Mouse (Mus musculus) neural tube, embryonic 14.5 days (tissue): ENCODE measurements at regions not wholly inside any gene's neighbourhood (a gene's known extent, or its start where the extent isn't known, plus 50 kb on each side); places are given as distances from the start of the nearest gene placed in this dataset.

Source experiments
- ATAC-seq: fragments of 200-750 bp; cut with Nextera tagmentation; 2 replicates; pipeline ENCODE4 v1.8.0; 2017; ENCODE audit warnings: low read depth, mild to moderate bottlenecking, moderate TSS enrichment, moderate library complexity
- H3K27ac ChIP-seq: fragments of 300-500 bp; sonication (generic); 2 replicates; pipeline ENCODE4 v1.5.1; 2014; ENCODE audit warnings: low read depth, mild to moderate bottlenecking, control low read depth, low read length, moderate library complexity, mixed read lengths
- H3K27me3 ChIP-seq: fragments of 300-500 bp; sonication (generic); 2 replicates; pipeline ENCODE4 v1.6.1; 2014; ENCODE audit warnings: low read length; ENCODE audit not compliant: control insufficient read depth, insufficient read depth
- H3K36me3 ChIP-seq: fragments of 300-500 bp; sonication (generic); 2 replicates; pipeline ENCODE4 v1.6.1; 2014; ENCODE audit warnings: low read length, mixed read lengths; ENCODE audit not compliant: control insufficient read depth, insufficient read depth
- H3K4me1 ChIP-seq: fragments of 300-500 bp; sonication (generic); 2 replicates; pipeline ENCODE4 v1.6.1; 2014; ENCODE audit warnings: low read length; ENCODE audit not compliant: control insufficient read depth, insufficient read depth
- H3K4me2 ChIP-seq: fragments of 300-500 bp; sonication (generic); 2 replicates; pipeline ENCODE4 v1.6.1; 2014; ENCODE audit warnings: mild to moderate bottlenecking, low read depth, low read length, control low read depth
- H3K4me3 ChIP-seq: fragments of 300-500 bp; sonication (generic); 2 replicates; pipeline ENCODE4 v1.5.1; 2014; ENCODE audit warnings: low read depth, low read length, control low read depth, mixed read lengths
- H3K9ac ChIP-seq: fragments of 300-500 bp; sonication (generic); replicated peaks from 2 replicates; pipeline ENCODE4 v1.6.1; 2014; ENCODE audit warnings: low read depth, mild to moderate bottlenecking, control low read depth, low read length, mixed read lengths
- H3K9me3 ChIP-seq: fragments of 300-500 bp; sonication (generic); 2 replicates; pipeline ENCODE4 v1.6.1; 2016; ENCODE audit warnings: low read length; ENCODE audit not compliant: control insufficient read depth
- WGBS: fragments of 180-500 bp; shearing (Covaris S2); extraction: QIAGEN DNeasy Blood & Tissue Kit; methylation state at CpG from one replicate; pipeline ENCODE4 v1.1.7; 2014; 5-methylcytosine and 5-hydroxymethylcytosine counted together

DNA sequence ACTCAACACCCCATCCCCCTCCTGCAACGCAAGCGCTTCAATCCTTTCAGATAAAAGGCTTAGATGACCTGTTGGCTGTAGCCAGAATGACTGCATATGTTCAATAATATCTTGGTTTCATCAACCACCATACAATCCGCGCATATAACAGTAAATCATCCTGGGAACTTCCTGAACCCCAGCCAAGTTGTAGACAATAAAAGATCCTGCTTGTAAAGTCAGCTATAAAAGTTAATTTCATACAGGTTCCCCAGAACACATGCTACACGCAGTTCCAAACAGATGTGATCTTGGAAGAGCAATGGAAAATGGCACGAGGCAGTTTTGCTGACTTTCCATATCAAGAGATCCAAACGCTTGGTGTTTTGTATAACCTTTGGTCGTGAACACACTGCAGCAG, 342.5 kb upstream of the Jarid2 start:
- Histone ChIP-seq H3K9ac (no peak overlapping the region), H3K27me3 (no peaks in the 10 kb centered on the region), H3K9me3 (no peaks in the 10 kb centered on the region), H3K4me2 (no peak overlapping the region), H3K4me3 (no peak overlapping the region), H3K4me1 (no peaks in the 10 kb centered on the region), H3K27ac (no peak overlapping the region), H3K36me3 (no peaks in the 10 kb centered on the region)
- no peak for ATAC-seq
- 75% methylated on average over 8 of the region's 8 CpGs for WGBS

GRCm38 (mm10) chr13:44389696-44390095, 339.6 kb upstream of the Jarid2 start:
- WGBS = 93% methylated on average over 5 of the region's 5 CpGs
- H3K27me3 ChIP-seq = no peaks in the 10 kb centered on the region
- H3K27ac ChIP-seq = no peak overlapping the region
- no peak overlapping the region for H3K4me3 ChIP-seq
- no peak for ATAC-seq
- no peaks in the 10 kb centered on the region for H3K36me3 ChIP-seq
- no peak overlapping the region for H3K9ac ChIP-seq
- no peak overlapping the region for H3K4me2 ChIP-seq
- H3K4me1 ChIP-seq = no peaks in the 10 kb centered on the region
- no peaks in the 10 kb centered on the region for H3K9me3 ChIP-seq

DNA sequence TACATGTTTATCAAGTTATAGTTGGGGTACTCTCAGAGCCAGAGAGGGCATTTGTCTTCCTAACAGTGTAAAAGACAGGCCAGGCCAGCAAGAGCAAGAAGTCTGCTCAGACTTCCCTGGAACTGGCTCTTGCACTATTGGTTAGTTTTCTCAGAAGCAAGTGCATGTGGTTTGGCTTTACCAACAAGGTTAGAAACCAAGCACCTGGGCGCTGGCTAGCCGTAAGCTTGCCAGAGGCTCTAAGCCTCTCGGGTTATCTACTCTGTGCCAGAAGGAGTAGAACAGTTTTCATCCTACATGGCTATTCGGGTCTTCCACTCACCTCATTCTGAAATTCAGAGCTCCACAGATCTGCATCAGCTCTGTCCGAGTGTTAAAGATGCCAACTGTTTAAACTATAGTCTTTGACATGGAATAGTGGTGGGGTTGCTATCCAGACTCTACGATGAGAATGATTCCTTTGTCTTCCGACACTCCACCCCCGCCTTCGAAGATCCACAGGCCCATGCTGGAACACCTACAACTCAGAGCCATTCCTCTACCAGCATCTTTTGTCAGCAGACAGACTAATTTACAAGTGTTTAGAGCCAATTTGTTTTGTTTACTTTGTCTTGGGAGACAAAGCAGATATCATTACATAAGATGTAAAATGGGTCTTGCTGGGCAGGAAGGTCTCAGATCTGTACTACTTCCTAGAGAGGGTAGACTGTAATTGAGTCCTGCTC, 338.4 kb upstream of the Jarid2 start:
- 84% methylated on average over 9 of the region's 9 CpGs for WGBS
- Histone ChIP-seq H3K4me1 (no peaks in the 10 kb centered on the region), H3K27ac (no peak overlapping the region), H3K9me3 (no peaks in the 10 kb centered on the region), H3K36me3 (no peaks in the 10 kb centered on the region), H3K4me3 (no peak overlapping the region), H3K27me3 (no peaks in the 10 kb centered on the region), H3K4me2 (no peak overlapping the region), H3K9ac (no peak overlapping the region)
- ATAC-seq = no peak

GRCm38 (mm10) chr13:44394016-44394415, 335.3 kb upstream of the Jarid2 start:
- Histone ChIP-seq H3K27me3 (no peaks in the 10 kb centered on the region), H3K36me3 (no peaks in the 10 kb centered on the region), H3K9me3 (no peaks in the 10 kb centered on the region), H3K4me2 (no peak overlapping the region), H3K4me3 (no peak overlapping the region), H3K27ac (no peak overlapping the region), H3K9ac (no peak overlapping the region), H3K4me1 (no peaks in the 10 kb centered on the region)
- WGBS = 100% methylated on average over 5 of the region's 5 CpGs
- ATAC-seq = no peak

- Histone ChIP-seq H3K4me2 (no peak overlapping the region), H3K27ac (no peak overlapping the region)
- 84% methylated on average over 15 of the region's 15 CpGs for WGBS
These were observed 330.5 kb upstream of the Jarid2 start for GRCm38 (mm10) chr13:44398613-44399369.

DNA sequence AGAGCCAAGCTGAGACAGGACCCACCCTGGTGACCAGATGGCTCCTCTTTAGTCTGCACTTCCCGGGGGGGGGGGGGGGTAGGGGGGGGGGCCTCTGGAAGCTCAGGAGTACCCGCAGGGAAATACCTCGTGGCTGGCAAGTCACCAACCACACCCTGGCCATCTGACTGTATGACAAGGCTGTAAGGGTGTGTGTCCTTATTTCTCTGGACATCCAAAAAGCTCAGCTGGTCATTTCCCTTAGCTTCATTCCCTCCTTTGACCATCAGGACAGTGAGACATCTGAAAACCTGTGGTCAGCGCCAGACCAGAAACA, 329.9 kb upstream of the Jarid2 start:
- 58% methylated on average over 4 of the region's 4 CpGs for WGBS
- Histone ChIP-seq H3K9ac (no peak overlapping the region), H3K4me1 (no peaks in the 10 kb centered on the region), H3K9me3 (no peaks in the 10 kb centered on the region), H3K27me3 (no peaks in the 10 kb centered on the region), H3K27ac (no peak overlapping the region), H3K4me3 (no peak overlapping the region), H3K36me3 (no peaks in the 10 kb centered on the region), H3K4me2 (no peak overlapping the region)
- ATAC-seq = no peak

More at GRCm38 (mm10) chr13:44398613-44399369, 330.5 kb upstream of the Jarid2 start:
- H3K4me1 ChIP-seq = no peaks in the 10 kb centered on the region
- ATAC-seq = no peak
- H3K9ac ChIP-seq = no peak overlapping the region
- no peaks in the 10 kb centered on the region for H3K9me3 ChIP-seq
- no peaks in the 10 kb centered on the region for H3K36me3 ChIP-seq
- H3K4me3 ChIP-seq = no peak overlapping the region
- H3K27me3 ChIP-seq = no peaks in the 10 kb centered on the region

GRCm38 (mm10) chr13:44399831-44400321, 329.4 kb upstream of the Jarid2 start:
- no peaks in the 10 kb centered on the region for H3K27me3 ChIP-seq
- no peaks in the 10 kb centered on the region for H3K4me1 ChIP-seq
- H3K9me3 ChIP-seq = no peaks in the 10 kb centered on the region
- H3K27ac ChIP-seq = no peak overlapping the region
- ATAC-seq = peak; percentile 34
- no peaks in the 10 kb centered on the region for H3K36me3 ChIP-seq
- 46% methylated on average over 7 of the region's 7 CpGs for WGBS
- H3K9ac ChIP-seq = no peak overlapping the region
- no peak overlapping the region for H3K4me2 ChIP-seq
- no peak overlapping the region for H3K4me3 ChIP-seq

GRCm38 (mm10) chr13:44404010-44404575, 325.2 kb upstream of the Jarid2 start:
- no peaks in the 10 kb centered on the region for H3K36me3 ChIP-seq
- H3K9me3 ChIP-seq = no peaks in the 10 kb centered on the region
- no peak overlapping the region for H3K4me2 ChIP-seq
- H3K9ac ChIP-seq = no peak overlapping the region
- ATAC-seq = no peak
- 89% methylated on average over 8 of the region's 8 CpGs for WGBS
- H3K4me3 ChIP-seq = no peak overlapping the region
- no peaks in the 10 kb centered on the region for H3K4me1 ChIP-seq
- no peaks in the 10 kb centered on the region for H3K27me3 ChIP-seq
- no peak overlapping the region for H3K27ac ChIP-seq

- Histone ChIP-seq H3K27ac (no peak overlapping the region), H3K36me3 (no peaks in the 10 kb centered on the region), H3K4me3 (no peak overlapping the region), H3K27me3 (no peaks in the 10 kb centered on the region), H3K4me1 (no peaks in the 10 kb centered on the region), H3K9me3 (no peaks in the 10 kb centered on the region), H3K9ac (no peak overlapping the region), H3K4me2 (no peak overlapping the region)
- no peak for ATAC-seq
- WGBS = 88% methylated on average over 2 of the region's 2 CpGs
These were observed 322.0 kb upstream of the Jarid2 start for GRCm38 (mm10) chr13:44407307-44407706.
